Mouse (Mus musculus): ENCODE results near the gene Maml3. TPM values are rescaled to one million over a fixed set of nuclear protein-coding genes. Genes with fewer than 3 reads are reported as not detected.

Maml3 gene
- polyA plus RNA-seq, 1 experiment, result not detected

GRCm38 (mm10) chr3:51647356-51647755, 457.5 kb downstream of the Maml3 start:
- TF ChIP-seq CTCF (IDR thresholded peaks at IDR 0.05; ENCODE audit: insufficient read depth, low read depth, low read length) (no peak), POLR2A (IDR thresholded peaks at IDR 0.05; ENCODE audit: insufficient read depth, low read depth, low read length) (no peak)
- H3K4me3 ChIP-seq (ENCODE audit: insufficient read depth, low read depth, low read length), result no peak overlapping the region
- H3K27ac ChIP-seq (ENCODE audit: insufficient read depth, low read depth, low read length), result no peak overlapping the region
- peaks cover 7% of the 10 kb centered on the region for H3K4me1 ChIP-seq (ENCODE audit: control insufficient read depth, insufficient read depth, low read length)
- 73% methylated on average over 4 of the region's 4 CpGs for WGBS

DNA sequence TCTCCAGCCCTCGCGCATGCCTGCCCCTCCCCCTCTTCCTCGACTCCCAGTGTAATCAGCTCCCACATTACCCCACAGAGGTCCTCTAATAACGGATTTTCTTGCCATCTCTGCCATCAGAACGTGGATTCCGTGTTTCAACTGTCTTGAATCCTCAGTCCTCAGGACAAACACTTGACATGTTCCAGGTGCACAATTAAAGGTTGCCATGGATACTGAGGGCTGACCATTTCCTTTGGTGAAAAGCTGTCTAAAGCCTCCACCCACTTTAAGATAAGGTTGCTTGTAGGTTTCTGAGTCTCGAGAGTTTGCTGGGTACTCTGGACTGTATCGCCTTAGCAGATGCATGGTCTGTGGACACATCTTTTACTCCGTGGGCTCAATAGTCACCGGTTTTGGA, 458.6 kb downstream of the Maml3 start:
- no peak overlapping the region for H3K4me3 ChIP-seq (ENCODE audit: insufficient read depth, low read depth, low read length)
- TF ChIP-seq POLR2A (IDR thresholded peaks at IDR 0.05; ENCODE audit: insufficient read depth, low read depth, low read length), result no peak
- no peak for TF ChIP-seq CTCF (IDR thresholded peaks at IDR 0.05; ENCODE audit: insufficient read depth, low read depth, low read length)
- no peak overlapping the region for H3K27ac ChIP-seq (ENCODE audit: insufficient read depth, low read depth, low read length)
- WGBS, result 77% methylated on average over 10 of the region's 10 CpGs
- peaks cover 7% of the 10 kb centered on the region for H3K4me1 ChIP-seq (ENCODE audit: control insufficient read depth, insufficient read depth, low read length)

DNA sequence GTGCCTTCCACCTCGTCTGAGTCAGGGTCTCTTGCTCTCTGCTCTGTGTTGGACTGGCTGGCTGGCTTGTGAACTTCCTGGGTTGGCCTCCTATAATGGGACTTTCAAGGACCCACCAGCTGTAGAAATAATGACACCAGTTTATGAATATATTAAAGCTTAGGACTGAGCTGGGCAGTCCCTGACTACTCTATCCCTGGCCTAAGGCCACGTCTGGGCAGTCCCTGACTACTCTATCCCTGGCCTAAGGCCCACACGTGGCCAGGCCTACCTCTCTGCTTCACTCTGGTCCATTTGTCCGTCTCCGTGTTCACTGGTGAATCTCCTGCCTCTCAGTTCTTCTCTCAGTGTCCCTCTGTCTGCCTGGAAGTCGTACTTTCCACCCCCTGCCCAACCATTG, 459.4 kb downstream of the Maml3 start:
- Histone ChIP-seq H3K27ac (ENCODE audit: insufficient read depth, low read depth, low read length) (no peak overlapping the region), H3K4me1 (ENCODE audit: control insufficient read depth, insufficient read depth, low read length) (peaks cover 7% of the 10 kb centered on the region), H3K4me3 (ENCODE audit: insufficient read depth, low read depth, low read length) (no peak overlapping the region)
- TF ChIP-seq POLR2A (IDR thresholded peaks at IDR 0.05; ENCODE audit: insufficient read depth, low read depth, low read length), result no peak
- TF ChIP-seq CTCF (IDR thresholded peaks at IDR 0.05; ENCODE audit: insufficient read depth, low read depth, low read length), result no peak
- 88% methylated on average over 6 of the region's 6 CpGs for WGBS

GRCm38 (mm10) chr3:51638260-51638659, 466.6 kb downstream of the Maml3 start:
- Histone ChIP-seq H3K4me1 (ENCODE audit: control insufficient read depth, insufficient read depth, low read length) (peaks cover 11% of the 10 kb centered on the region), H3K27ac (ENCODE audit: insufficient read depth, low read depth, low read length) (no peak overlapping the region), H3K4me3 (ENCODE audit: insufficient read depth, low read depth, low read length) (no peak overlapping the region)
- no peak for TF ChIP-seq POLR2A (IDR thresholded peaks at IDR 0.05; ENCODE audit: insufficient read depth, low read depth, low read length)
- TF ChIP-seq CTCF (IDR thresholded peaks at IDR 0.05; ENCODE audit: insufficient read depth, low read depth, low read length), result no peak
- WGBS, result 95% methylated on average over 6 of the region's 6 CpGs

GRCm38 (mm10) chr3:51637326-51637725, 467.6 kb downstream of the Maml3 start:
- H3K4me3 ChIP-seq (ENCODE audit: insufficient read depth, low read depth, low read length), result no peak overlapping the region
- H3K4me1 ChIP-seq (ENCODE audit: control insufficient read depth, insufficient read depth, low read length), result peaks cover 11% of the 10 kb centered on the region
- no peak for TF ChIP-seq POLR2A (IDR thresholded peaks at IDR 0.05; ENCODE audit: insufficient read depth, low read depth, low read length)
- TF ChIP-seq CTCF (IDR thresholded peaks at IDR 0.05; ENCODE audit: insufficient read depth, low read depth, low read length), result no peak
- no peak overlapping the region for H3K27ac ChIP-seq (ENCODE audit: insufficient read depth, low read depth, low read length)
- 83% methylated on average over 6 of the region's 6 CpGs for WGBS

GRCm38 (mm10) chr3:51636700-51637099, 468.2 kb downstream of the Maml3 start:
- H3K27ac ChIP-seq (ENCODE audit: insufficient read depth, low read depth, low read length), result no peak overlapping the region
- TF ChIP-seq POLR2A (IDR thresholded peaks at IDR 0.05; ENCODE audit: insufficient read depth, low read depth, low read length), result no peak
- TF ChIP-seq CTCF (IDR thresholded peaks at IDR 0.05; ENCODE audit: insufficient read depth, low read depth, low read length), result no peak
- no peak overlapping the region; the same call in 1 of the 2 replicates for H3K4me3 ChIP-seq (ENCODE audit: insufficient read depth, low read depth, low read length)
- 93% methylated on average over 20 of the region's 20 CpGs for WGBS
- H3K4me1 ChIP-seq (ENCODE audit: control insufficient read depth, insufficient read depth, low read length), result peaks cover 11% of the 10 kb centered on the region

DNA sequence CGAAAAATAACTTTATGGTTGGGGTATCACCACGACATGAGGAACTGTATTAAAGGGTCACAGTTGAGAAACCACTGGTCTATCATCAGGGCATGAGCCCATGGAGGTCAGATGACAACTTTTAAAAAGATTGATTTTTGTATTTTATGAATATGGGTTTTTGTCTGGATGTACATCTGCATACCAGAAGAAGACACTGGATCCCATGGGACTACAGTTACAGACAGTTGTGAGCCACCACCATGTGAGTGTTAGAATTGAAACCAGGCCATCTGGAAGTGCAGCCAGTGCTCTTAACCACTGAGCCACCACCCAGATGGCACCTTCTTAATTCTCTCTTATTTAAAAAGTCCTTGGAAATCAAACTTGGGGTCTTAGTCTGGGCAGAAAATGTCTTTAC, 468.9 kb downstream of the Maml3 start:
- no peak overlapping the region for H3K4me3 ChIP-seq (ENCODE audit: insufficient read depth, low read depth, low read length)
- 87% methylated on average over 2 of the region's 2 CpGs for WGBS
- H3K4me1 ChIP-seq (ENCODE audit: control insufficient read depth, insufficient read depth, low read length), result peaks cover 11% of the 10 kb centered on the region
- TF ChIP-seq POLR2A (IDR thresholded peaks at IDR 0.05; ENCODE audit: insufficient read depth, low read depth, low read length) (no peak), CTCF (IDR thresholded peaks at IDR 0.05; ENCODE audit: insufficient read depth, low read depth, low read length) (no peak)
- H3K27ac ChIP-seq (ENCODE audit: insufficient read depth, low read depth, low read length), result no peak overlapping the region

Other genes starting within 250 kb of the Maml3 start
- gene Foxo1, start 163.3 kb upstream of the Maml3 start, polyA plus RNA-seq (2012; ENCODE audit: insufficient read depth, insufficient read length, low replicate concordance, missing spikeins), result not detected in 2 replicates

Data from olfactory bulb, adult 2 months (tissue).